Mouse (Mus musculus): ENCODE results near the gene Actr6. TPM values are rescaled to one million over a fixed set of nuclear protein-coding genes. Genes with fewer than 3 reads are reported as not detected.

Actr6 gene
- polyA plus RNA-seq (2015; fragmentation: Nextera tagmentation; extraction: Ambion mirVana) = 57.2 and 58.0 TPM in 2 replicates

GRCm38 (mm10) chr10:89732001-89732794 lies at the start of gene Actr6:
Gene Actr6 (minus strand): TSS chr10:89732295.
- H3K4me3 ChIP-seq = peak within 1 kb of the TSS; percentile 67
- peaks cover under 1% of the 10 kb centered on the region; the same call in 1 of the 2 replicates for H3K36me3 ChIP-seq
- H3K9me3 ChIP-seq = no peaks in the 10 kb centered on the region
- H3K4me1 ChIP-seq (replicated peaks) = peaks cover 24% of the 10 kb centered on the region
- H3K9ac ChIP-seq = peak within 1 kb of the TSS; percentile 73
- peak within 1 kb of the TSS; percentile 78 for H3K27ac ChIP-seq
- H3K4me2 ChIP-seq = peak within 1 kb of the TSS; percentile 76
- peak; percentile 99 for ATAC-seq (ENCODE audit: low FRiP score)
- H3K27me3 ChIP-seq = no peaks in the 10 kb centered on the region
- 1% methylated on average over 49 of the region's 49 CpGs for WGBS

GRCm38 (mm10) chr10:89776029-89776428 lies 43.9 kb upstream of the Actr6 start:
- WGBS = 89% methylated on average over 6 of the region's 6 CpGs

GRCm38 (mm10) chr10:89771894-89772293 lies 39.8 kb upstream of the Actr6 start:
- ATAC-seq (ENCODE audit: low FRiP score) = no peak
- Histone ChIP-seq H3K36me3 (peaks cover 5% of the 10 kb centered on the region), H3K4me1 (replicated peaks) (no peaks in the 10 kb centered on the region), H3K27ac (no peak overlapping the region), H3K4me3 (no peak overlapping the region), H3K9me3 (no peaks in the 10 kb centered on the region), H3K4me2 (no peak overlapping the region), H3K27me3 (no peaks in the 10 kb centered on the region), H3K9ac (no peak overlapping the region)
- 63% methylated on average over 2 of the region's 2 CpGs for WGBS

More at GRCm38 (mm10) chr10:89776029-89776428, 43.9 kb upstream of the Actr6 start:
- Histone ChIP-seq H3K27me3 (no peaks in the 10 kb centered on the region), H3K9ac (no peak overlapping the region), H3K36me3 (peaks cover 15% of the 10 kb centered on the region), H3K4me3 (no peak overlapping the region), H3K27ac (no peak overlapping the region), H3K9me3 (no peaks in the 10 kb centered on the region), H3K4me1 (replicated peaks) (no peaks in the 10 kb centered on the region), H3K4me2 (no peak overlapping the region)
- ATAC-seq (ENCODE audit: low FRiP score) = no peak

- no peaks in the 10 kb centered on the region for H3K9me3 ChIP-seq
Measured at GRCm38 (mm10) chr10:89769096-89769495, 37.0 kb upstream of the Actr6 start.

GRCm38 (mm10) chr10:89768352-89769020 lies 36.4 kb upstream of the Actr6 start:
- H3K27me3 ChIP-seq = no peaks in the 10 kb centered on the region
- no peak overlapping the region for H3K4me2 ChIP-seq
- H3K36me3 ChIP-seq = no peaks in the 10 kb centered on the region
- H3K9me3 ChIP-seq = no peaks in the 10 kb centered on the region
- WGBS = 90% methylated on average over 7 of the region's 7 CpGs
- H3K27ac ChIP-seq = no peak overlapping the region
- no peak for ATAC-seq (ENCODE audit: low FRiP score)
- no peaks in the 10 kb centered on the region for H3K4me1 ChIP-seq (replicated peaks)
- H3K4me3 ChIP-seq = no peak overlapping the region
- H3K9ac ChIP-seq = no peak overlapping the region

More at GRCm38 (mm10) chr10:89769096-89769495, 37.0 kb upstream of the Actr6 start:
- Histone ChIP-seq H3K9ac (no peak overlapping the region), H3K4me2 (no peak overlapping the region), H3K27me3 (no peaks in the 10 kb centered on the region), H3K4me1 (replicated peaks) (no peaks in the 10 kb centered on the region), H3K36me3 (no peaks in the 10 kb centered on the region), H3K27ac (no peak overlapping the region), H3K4me3 (no peak overlapping the region)
- 90% methylated on average over 4 of the region's 4 CpGs for WGBS
- no peak for ATAC-seq (ENCODE audit: low FRiP score)

- no peak for ATAC-seq (ENCODE audit: low FRiP score)
- Histone ChIP-seq H3K27me3 (no peaks in the 10 kb centered on the region), H3K27ac (no peak overlapping the region), H3K9ac (no peak overlapping the region), H3K4me2 (no peak overlapping the region), H3K9me3 (no peaks in the 10 kb centered on the region), H3K36me3 (no peaks in the 10 kb centered on the region), H3K4me1 (replicated peaks) (no peaks in the 10 kb centered on the region), H3K4me3 (no peak overlapping the region)
- 96% methylated on average over 11 of the region's 11 CpGs for WGBS
Measured at GRCm38 (mm10) chr10:89765790-89766714, 34.0 kb upstream of the Actr6 start.

GRCm38 (mm10) chr10:89764457-89765121 lies 32.5 kb upstream of the Actr6 start:
- no peak overlapping the region for H3K9ac ChIP-seq
- H3K27ac ChIP-seq = no peak overlapping the region
- no peak for ATAC-seq (ENCODE audit: low FRiP score)
- no peaks in the 10 kb centered on the region for H3K36me3 ChIP-seq
- no peaks in the 10 kb centered on the region for H3K27me3 ChIP-seq
- no peaks in the 10 kb centered on the region for H3K4me1 ChIP-seq (replicated peaks)
- H3K9me3 ChIP-seq = no peaks in the 10 kb centered on the region
- WGBS = 93% methylated on average over 9 of the region's 9 CpGs
- no peak overlapping the region for H3K4me3 ChIP-seq
- no peak overlapping the region for H3K4me2 ChIP-seq

GRCm38 (mm10) chr10:89760772-89761171 lies 28.7 kb upstream of the Actr6 start:
- Histone ChIP-seq H3K27me3 (no peaks in the 10 kb centered on the region), H3K27ac (no peak overlapping the region), H3K9me3 (no peaks in the 10 kb centered on the region), H3K36me3 (peaks cover 5% of the 10 kb centered on the region), H3K9ac (no peak overlapping the region), H3K4me1 (replicated peaks) (no peaks in the 10 kb centered on the region), H3K4me2 (no peak overlapping the region), H3K4me3 (no peak overlapping the region)
- no peak for ATAC-seq (ENCODE audit: low FRiP score)
- 85% methylated on average over 5 of the region's 5 CpGs for WGBS

- Histone ChIP-seq H3K27me3 (no peaks in the 10 kb centered on the region), H3K4me1 (replicated peaks) (no peaks in the 10 kb centered on the region), H3K4me2 (no peak overlapping the region), H3K36me3 (peaks cover 5% of the 10 kb centered on the region), H3K9ac (no peak overlapping the region), H3K4me3 (no peak overlapping the region), H3K9me3 (no peaks in the 10 kb centered on the region), H3K27ac (no peak overlapping the region)
- ATAC-seq (ENCODE audit: low FRiP score) = no peak
- 92% methylated on average over 4 of the region's 4 CpGs for WGBS
Measured at GRCm38 (mm10) chr10:89755231-89755630, 23.1 kb upstream of the Actr6 start.

- H3K4me1 ChIP-seq (replicated peaks) = peaks cover 13% of the 10 kb centered on the region
- 94% methylated on average over 5 of the region's 5 CpGs for WGBS
- no peak for ATAC-seq (ENCODE audit: low FRiP score)
Measured at GRCm38 (mm10) chr10:89751069-89751468, 19.0 kb upstream of the Actr6 start.

GRCm38 (mm10) chr10:89748619-89749018 lies 16.5 kb upstream of the Actr6 start:
- 92% methylated on average over 2 of the region's 2 CpGs for WGBS
- ATAC-seq (ENCODE audit: low FRiP score) = no peak
- H3K9me3 ChIP-seq = 0 out of 2 replicates have a peak, but pooled peaks cover 5% of the 10 kb centered on the region
- no peak overlapping the region for H3K4me3 ChIP-seq
- no peaks in the 10 kb centered on the region for H3K36me3 ChIP-seq
- no peak overlapping the region for H3K9ac ChIP-seq
- H3K27me3 ChIP-seq = no peaks in the 10 kb centered on the region
- no peak overlapping the region for H3K27ac ChIP-seq
- peaks cover 13% of the 10 kb centered on the region for H3K4me1 ChIP-seq (replicated peaks)
- no peak overlapping the region for H3K4me2 ChIP-seq

More at GRCm38 (mm10) chr10:89751069-89751468, 19.0 kb upstream of the Actr6 start:
- 0 out of 2 replicates have a peak, but pooled peaks cover 5% of the 10 kb centered on the region for H3K9me3 ChIP-seq
- no peak overlapping the region for H3K4me2 ChIP-seq
- no peak overlapping the region for H3K4me3 ChIP-seq
- H3K36me3 ChIP-seq = no peaks in the 10 kb centered on the region
- no peak overlapping the region for H3K9ac ChIP-seq
- no peaks in the 10 kb centered on the region for H3K27me3 ChIP-seq
- no peak overlapping the region for H3K27ac ChIP-seq

All from hindbrain, embryonic 13.5 days (tissue).